Mouse (Mus musculus) kidney, embryonic 14.5 days (tissue): Measurements from ENCODE around the gene Dchs1. TPM values are rescaled to one million over a fixed set of nuclear protein-coding genes. Genes with fewer than 3 reads are reported as not detected.
"Not testable (repeated sequence)": the region's sequence is repeated elsewhere in the genome, so short reads cannot be mapped to it uniquely, and the experiment has no call there.

Experiments used
- ATAC-seq: fragments of 200-750 bp; cut with Nextera tagmentation; 2 replicates; pipeline ENCODE4 v1.8.0; 2017; ENCODE audit warnings: moderate number of reproducible peaks, mild to moderate bottlenecking, moderate TSS enrichment, moderate library complexity; ENCODE audit not compliant: low FRiP score, low TSS enrichment
- H3K27ac ChIP-seq: fragments of 300-500 bp; sonication (generic); 2 replicates; pipeline ENCODE4 v1.5.1; 2014; ENCODE audit warnings: low read depth, mild to moderate bottlenecking, low read length, moderate library complexity, mixed read lengths
- H3K27me3 ChIP-seq: fragments of 300-500 bp; sonication (generic); 2 replicates; pipeline ENCODE4 v1.6.1; 2014; ENCODE audit warnings: mild to moderate bottlenecking, low read length; ENCODE audit not compliant: control insufficient read depth, insufficient read depth
- H3K36me3 ChIP-seq: fragments of 300-500 bp; sonication (generic); 2 replicates; pipeline ENCODE4 v1.6.1; 2014; ENCODE audit warnings: low read length, mixed read lengths; ENCODE audit not compliant: control insufficient read depth, insufficient read depth
- H3K4me1 ChIP-seq: fragments of 300-500 bp; sonication (generic); 2 replicates; pipeline ENCODE4 v1.6.1; 2014; ENCODE audit warnings: low read length, mixed read lengths; ENCODE audit not compliant: control insufficient read depth, insufficient read depth
- H3K4me2 ChIP-seq: fragments of 300-500 bp; sonication (generic); replicated peaks from 2 replicates; pipeline ENCODE4 v1.6.1; 2014; ENCODE audit warnings: low read depth, mild to moderate bottlenecking, low read length
- H3K4me3 ChIP-seq: fragments of 300-500 bp; sonication (generic); 2 replicates; pipeline ENCODE4 v1.5.1; 2014; ENCODE audit warnings: mild to moderate bottlenecking, low read length
- H3K9ac ChIP-seq: fragments of 300-500 bp; sonication (generic); 2 replicates; pipeline ENCODE4 v1.6.1; 2014; ENCODE audit warnings: low read depth, mild to moderate bottlenecking, low read length, moderate library complexity
- H3K9me3 ChIP-seq: fragments of 300-500 bp; sonication (generic); 2 replicates; pipeline ENCODE4 v1.6.1; 2016; ENCODE audit warnings: low read length; ENCODE audit not compliant: control insufficient read depth
- WGBS: fragments of 180-500 bp; shearing (Covaris S2); extraction: QIAGEN DNeasy Blood & Tissue Kit; methylation state at CpG from one replicate; pipeline ENCODE4 v1.1.7; 2014; 5-methylcytosine and 5-hydroxymethylcytosine counted together
- polyA plus RNA-seq: library from polyadenylated mRNA; unstranded; fragments of >200 nt; fragmentation: Nextera tagmentation; extraction: Ambion mirVana; gene quantifications from 2 replicates; pipeline ENCODE4 v1.2.1, GENCODE M21; 2014

Dchs1 gene
- polyA plus RNA-seq, 1 experiment from 2014 or later, result 19.0 TPM

DNA sequence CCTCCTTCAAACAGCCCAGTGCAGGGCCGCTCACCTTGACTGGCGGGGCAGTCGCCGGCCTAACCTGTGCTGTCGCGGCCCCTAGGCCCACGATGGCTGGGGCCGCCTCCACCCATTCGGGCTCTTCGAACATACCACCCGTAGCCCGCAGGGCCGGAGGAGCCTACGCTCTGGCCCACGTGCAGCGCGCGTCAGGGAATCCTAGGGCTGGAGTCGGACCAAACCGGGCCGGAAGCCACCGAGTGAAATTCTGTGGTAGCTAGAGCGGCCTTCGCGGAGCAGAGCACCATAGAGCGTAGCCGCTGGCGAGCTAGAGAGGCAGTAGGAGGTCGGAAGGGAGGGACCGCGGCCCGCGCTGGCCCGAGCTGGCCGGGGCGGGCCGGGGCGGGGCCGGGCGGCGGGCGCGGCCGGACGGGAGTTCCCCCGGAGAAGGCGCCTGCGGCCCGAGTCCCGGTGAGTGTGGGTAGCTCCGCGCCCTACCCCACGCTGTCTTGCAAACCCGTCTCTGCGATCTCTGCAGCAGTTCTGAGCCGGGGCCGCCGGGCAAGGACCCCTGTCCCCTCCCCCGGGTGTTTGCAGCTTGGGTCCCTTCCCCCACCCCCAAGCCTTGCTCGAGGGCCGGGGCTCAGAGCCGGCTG, 51.1 kb downstream of the Dchs1 start, which contains the start of gene Ilk:
Ilk (plus strand) TSS at position 329 of the 638 bp plus-strand sequence.
- H3K27me3 ChIP-seq, result no peaks in the 10 kb centered on the region
- WGBS, result under 1% methylated on average over 56 of the region's 62 CpGs
- H3K27ac ChIP-seq, result peak within 1 kb of the TSS; percentile 83
- peaks cover 22% of the 10 kb centered on the region for H3K4me1 ChIP-seq
- H3K4me2 ChIP-seq, result peak within 1 kb of the TSS; percentile 50
- H3K9ac ChIP-seq, result peak within 1 kb of the TSS; percentile 90
- H3K4me3 ChIP-seq, result peak within 1 kb of the TSS; percentile 90
- peaks cover 53% of the 10 kb centered on the region for H3K36me3 ChIP-seq
- peak; percentile 98 for ATAC-seq
- H3K9me3 ChIP-seq, result no peaks in the 10 kb centered on the region

DNA sequence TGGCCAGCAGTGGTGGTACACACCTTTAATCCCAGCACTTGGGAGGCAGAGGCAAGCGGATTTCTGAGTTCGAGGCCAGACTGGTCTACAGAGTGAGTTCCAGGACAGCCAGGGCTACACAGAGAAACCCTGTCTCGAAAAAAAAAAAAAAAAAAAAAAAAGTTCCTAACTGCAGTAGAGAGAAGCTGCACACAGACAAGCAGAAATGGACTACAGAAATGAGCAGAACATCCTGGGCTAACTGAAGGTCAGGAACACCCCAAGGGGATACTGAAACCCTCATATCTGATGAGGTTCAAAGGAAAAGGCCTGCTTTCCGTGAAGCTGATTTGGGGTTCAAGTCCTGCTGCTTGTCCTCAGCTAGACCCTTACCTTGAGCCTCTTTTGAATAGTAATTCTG, 52.0 kb downstream of the Dchs1 start:
- peak overlapping the region; percentile 90 for H3K9ac ChIP-seq
- WGBS, result 44% methylated on average over 4 of the region's 4 CpGs
- H3K27me3 ChIP-seq, H3K27ac ChIP-seq, H3K9me3 ChIP-seq, ATAC-seq: not testable (repeated sequence)
- H3K4me3 ChIP-seq, result peak overlapping the region; percentile 90
- H3K4me1 ChIP-seq, result peaks cover 22% of the 10 kb centered on the region
- peak overlapping the region; percentile 50 for H3K4me2 ChIP-seq
- H3K36me3 ChIP-seq, result peaks cover 51% of the 10 kb centered on the region

DNA sequence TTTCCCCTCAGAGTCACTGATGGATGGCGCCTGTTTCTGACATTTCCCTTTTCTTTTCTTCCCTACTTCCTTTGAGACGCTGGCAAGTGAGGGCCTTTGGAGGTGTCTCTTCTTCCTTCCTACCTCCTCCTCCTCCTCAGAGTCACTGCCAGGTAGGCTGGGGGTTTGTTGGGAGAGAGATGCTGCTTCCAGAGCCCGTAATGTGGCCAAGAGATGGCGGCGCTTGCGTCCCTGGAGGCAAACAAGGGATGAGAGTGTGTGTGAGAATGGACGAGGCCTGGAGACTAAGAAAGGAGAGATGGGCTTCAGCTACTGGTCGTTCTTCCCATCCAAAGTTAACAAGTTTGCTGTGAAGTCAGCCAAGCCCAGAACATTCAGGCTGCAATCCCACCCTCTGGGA, 52.6 kb downstream of the Dchs1 start:
- 87% methylated on average over 8 of the region's 8 CpGs for WGBS
- Histone ChIP-seq H3K4me3 (no peak overlapping the region), H3K36me3 (peaks cover 49% of the 10 kb centered on the region), H3K27me3 (no peaks in the 10 kb centered on the region), H3K4me1 (peaks cover 22% of the 10 kb centered on the region), H3K9ac (peak overlapping the region; percentile 90), H3K4me2 (no peak overlapping the region), H3K9me3 (no peaks in the 10 kb centered on the region), H3K27ac (no peak overlapping the region)
- ATAC-seq, result no peak

DNA sequence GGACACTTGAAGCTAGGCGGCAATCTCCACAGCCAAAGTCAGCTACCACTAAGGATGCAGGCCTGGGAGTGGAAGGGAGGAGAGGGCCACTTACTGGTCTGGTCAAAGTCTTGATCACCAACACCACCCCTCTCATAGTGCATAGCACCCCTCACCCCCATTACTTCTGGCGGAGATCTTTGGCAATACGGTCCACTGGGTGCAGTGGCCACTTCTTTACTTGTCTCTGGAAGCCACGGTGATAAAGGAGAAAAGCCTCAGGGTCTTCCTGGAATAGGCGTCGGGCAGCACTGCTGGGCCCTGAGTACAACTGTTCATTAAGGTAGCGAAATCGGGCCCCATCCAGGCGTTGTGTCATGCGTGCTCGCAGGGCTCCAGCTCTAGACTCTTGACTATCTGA, 53.6 kb downstream of the Dchs1 start:
- H3K36me3 ChIP-seq, result peaks cover 54% of the 10 kb centered on the region
- H3K4me2 ChIP-seq, result no peak overlapping the region

DNA sequence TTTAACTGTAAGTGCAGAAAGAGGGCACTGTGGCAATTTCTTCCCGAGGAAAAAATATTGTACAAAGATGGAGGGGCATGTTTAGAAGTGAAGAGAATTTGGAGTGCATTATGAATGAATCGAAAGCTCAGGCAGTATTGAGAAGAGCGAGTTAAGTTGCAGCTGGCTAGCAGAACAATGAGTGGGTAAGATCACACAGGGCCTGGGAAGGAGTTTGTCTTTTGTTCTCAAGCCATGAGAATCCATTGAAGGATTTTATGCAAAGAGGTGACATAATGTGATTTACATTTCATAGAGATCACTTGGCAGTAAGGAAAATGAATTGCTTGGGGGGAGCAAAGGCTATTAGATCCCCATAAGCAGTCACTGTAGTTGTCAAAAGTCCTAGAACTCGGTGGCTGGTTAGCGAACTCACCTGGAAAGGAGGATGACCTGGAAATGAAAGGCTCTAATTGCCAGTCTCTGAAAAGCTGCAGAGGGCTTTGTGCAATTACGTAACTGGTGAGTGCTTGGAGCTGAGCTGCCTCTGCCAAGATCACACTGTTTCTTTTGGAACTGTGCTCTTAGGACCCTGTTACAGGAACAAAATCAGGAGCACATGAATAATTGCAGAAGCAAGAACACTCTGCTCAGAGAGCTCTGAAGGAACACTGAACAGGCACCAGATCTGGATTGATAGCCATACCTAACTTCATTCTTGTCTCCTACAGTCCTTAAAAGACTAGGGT, 58.6 kb downstream of the Dchs1 start:
- H3K27me3 ChIP-seq, result no peaks in the 10 kb centered on the region
- H3K36me3 ChIP-seq, result peaks cover 49% of the 10 kb centered on the region
- 86% methylated on average over 6 of the region's 6 CpGs for WGBS
- no peak for ATAC-seq
- H3K4me3 ChIP-seq, result no peak overlapping the region
- no peaks in the 10 kb centered on the region for H3K4me1 ChIP-seq
- no peak overlapping the region for H3K27ac ChIP-seq
- H3K9me3 ChIP-seq, result no peaks in the 10 kb centered on the region
- no peak overlapping the region for H3K4me2 ChIP-seq
- H3K9ac ChIP-seq, result no peak overlapping the region

More for the DNA sequence above, 53.6 kb downstream of the Dchs1 start:
- ATAC-seq, result no peak
- Histone ChIP-seq H3K27ac (no peak overlapping the region), H3K27me3 (no peaks in the 10 kb centered on the region), H3K4me3 (no peak overlapping the region), H3K9ac (no peak overlapping the region), H3K4me1 (peaks cover 17% of the 10 kb centered on the region), H3K9me3 (no peaks in the 10 kb centered on the region)
- WGBS, result 94% methylated on average over 11 of the region's 11 CpGs

DNA sequence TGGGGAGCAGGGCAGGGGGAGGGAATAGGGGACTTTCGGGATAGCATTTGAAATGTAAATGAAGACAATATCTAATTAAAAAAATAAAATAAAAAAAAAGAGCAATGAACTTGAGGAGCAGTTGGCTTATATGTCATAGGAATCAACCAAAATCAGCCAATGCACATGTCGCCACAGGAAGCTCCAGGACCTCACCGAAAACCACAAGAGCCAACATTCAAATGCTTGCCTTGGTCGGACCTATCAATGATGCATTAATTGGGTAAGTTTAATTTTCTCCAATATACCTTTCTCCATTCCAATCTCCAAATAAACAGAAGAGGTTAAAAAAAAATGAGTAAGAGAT, 60.5 kb downstream of the Dchs1 start:
- no peak overlapping the region for H3K9ac ChIP-seq
- H3K36me3 ChIP-seq, result peaks cover 30% of the 10 kb centered on the region
- ATAC-seq, result peak; percentile 16; the same call in 1 of the 2 replicates
- 95% methylated on average over 4 of the region's 4 CpGs for WGBS
- H3K4me1 ChIP-seq, result no peaks in the 10 kb centered on the region
- H3K4me3 ChIP-seq, result no peak overlapping the region
- no peak overlapping the region for H3K4me2 ChIP-seq
- no peaks in the 10 kb centered on the region for H3K9me3 ChIP-seq
- H3K27me3 ChIP-seq, result no peaks in the 10 kb centered on the region
- no peak overlapping the region for H3K27ac ChIP-seq

DNA sequence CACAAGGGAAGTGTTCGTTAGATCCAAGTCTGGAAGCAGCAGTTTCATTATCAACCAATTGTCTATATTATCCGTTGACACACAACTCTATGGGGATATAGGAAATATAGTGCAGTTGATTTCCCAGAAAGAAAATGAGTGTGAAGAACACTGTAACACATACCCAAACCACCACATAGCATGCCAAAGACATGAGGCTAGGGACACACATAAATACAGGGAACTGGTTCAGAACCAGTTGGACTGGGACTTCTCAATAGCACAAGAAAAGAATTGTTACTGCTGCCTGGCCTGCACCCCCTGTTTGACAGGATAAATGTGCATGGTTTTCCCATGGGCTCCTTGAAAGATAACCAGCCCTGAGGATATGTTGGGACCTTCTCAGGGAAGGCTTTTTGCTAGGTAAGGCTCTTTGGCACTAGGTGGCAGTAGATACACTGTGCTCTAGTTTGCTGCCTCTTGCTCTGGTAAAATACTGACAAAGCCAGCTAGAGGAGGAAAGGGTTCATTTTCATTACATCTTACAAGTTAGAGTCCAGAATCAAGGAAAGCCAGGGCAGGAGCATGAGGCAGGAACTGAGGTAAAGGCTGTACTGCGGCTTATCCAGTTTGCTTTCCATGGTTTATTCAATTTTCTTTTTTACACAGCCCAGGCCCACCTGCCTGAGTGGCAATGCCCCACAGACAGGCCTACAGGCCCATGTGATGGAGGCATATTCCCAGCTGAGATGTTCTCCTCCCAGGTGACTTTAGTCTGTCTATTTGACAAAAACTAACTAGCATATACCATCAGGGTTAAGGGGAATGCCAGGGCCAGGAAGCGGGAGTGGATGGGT, 61.1 kb downstream of the Dchs1 start:
- no peak overlapping the region for H3K4me2 ChIP-seq
- no peaks in the 10 kb centered on the region for H3K4me1 ChIP-seq
- 77% methylated on average over 4 of the region's 4 CpGs for WGBS
- ATAC-seq, result peak; percentile 88
- no peaks in the 10 kb centered on the region for H3K27me3 ChIP-seq
- no peaks in the 10 kb centered on the region for H3K9me3 ChIP-seq
- H3K36me3 ChIP-seq, result peaks cover 25% of the 10 kb centered on the region; the same call in 1 of the 2 replicates
- no peak overlapping the region for H3K27ac ChIP-seq
- no peak overlapping the region for H3K9ac ChIP-seq
- no peak overlapping the region for H3K4me3 ChIP-seq

DNA sequence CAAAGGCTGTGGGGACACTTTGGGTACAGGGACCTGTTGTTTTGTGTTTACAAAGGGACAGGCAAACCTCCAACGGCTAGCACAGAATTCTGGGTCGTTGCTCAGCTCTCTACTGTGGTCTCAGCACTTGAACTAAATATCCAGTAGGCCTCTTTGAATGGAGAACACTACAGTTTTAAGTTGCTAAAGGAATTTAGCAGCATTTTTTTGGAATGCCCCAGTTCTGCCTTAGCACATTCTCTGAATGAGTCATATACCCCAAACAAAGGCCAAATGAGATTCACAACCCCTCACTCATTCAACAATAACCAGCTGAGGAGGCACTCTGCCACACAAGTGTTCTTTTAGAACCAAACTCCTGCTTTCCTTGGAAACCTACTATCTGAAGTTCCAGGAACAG, 65.5 kb downstream of the Dchs1 start:
- no peak overlapping the region for H3K4me3 ChIP-seq
- no peak overlapping the region for H3K27ac ChIP-seq
- H3K27me3 ChIP-seq, result no peaks in the 10 kb centered on the region
- no peaks in the 10 kb centered on the region for H3K36me3 ChIP-seq
- ATAC-seq, result no peak
- H3K4me2 ChIP-seq, result no peak overlapping the region
- H3K4me1 ChIP-seq, result no peaks in the 10 kb centered on the region
- no peaks in the 10 kb centered on the region for H3K9me3 ChIP-seq
- H3K9ac ChIP-seq, result no peak overlapping the region
- 71% methylated on average over 2 of the region's 2 CpGs for WGBS
